Comparison of ENCODE assay signal across 9 mouse cellular contexts in the genomic region with DNA sequence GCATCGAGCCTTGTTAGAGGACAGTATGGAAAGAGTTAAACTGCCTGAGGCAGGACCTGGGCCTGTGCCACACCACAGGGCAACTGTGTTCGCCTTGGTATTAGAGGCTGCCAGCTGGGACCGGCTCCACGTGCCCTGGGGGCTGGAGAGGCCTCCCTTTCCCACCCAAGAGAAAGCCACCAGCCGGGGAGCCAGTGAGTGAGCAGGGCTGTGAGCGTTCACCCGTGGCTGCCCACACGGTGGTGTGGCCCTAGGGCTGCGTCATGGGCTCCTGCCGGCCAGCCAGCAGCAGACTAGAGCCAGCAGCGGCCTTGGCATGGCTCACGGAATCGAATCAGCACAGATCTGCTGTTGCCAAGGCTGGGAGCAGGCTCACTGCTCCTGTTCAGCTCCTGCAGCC. TPM values are rescaled to one million over a fixed set of nuclear protein-coding genes. Genes with fewer than 3 reads are reported as not detected.
A peak's percentile ranks its signal among the peaks of the same experiment; 100 is the strongest.
DNase-seq lines count a peak whose midpoint lies in the region; ATAC-seq and TF ChIP-seq lines count a peak whose summit lies in the region.
"Had no signal": no experiment of that assay in that cellular context is flagged by ENCODE, and none has a peak within 500 bp of the region (broad histone marks: within the 10 kb centered on the region; RNA-seq: fewer than 3 reads in every experiment).

No protein-coding gene starts in this region.

- TF ChIP-seq CTCF in heart, adult 2 months (IDR thresholded peaks at IDR 0.05) = peak; percentile 17

- H3K9ac ChIP-seq in heart, adult 2 months (ENCODE audit: low read depth, low read length) = peak overlapping the region; percentile 12; the same call in 1 of the 2 replicates
- H3K9ac ChIP-seq in liver, embryonic 12.5 days = no peak overlapping the region
- H3K9ac ChIP-seq: midbrain, embryonic 12.5 days had no signal

- TF ChIP-seq POLR2A in heart, adult 2 months (IDR thresholded peaks at IDR 0.05; ENCODE audit: insufficient read depth, low read depth, low read length) = no peak

- no peak for ATAC-seq in liver, embryonic 12.5 days

- H3K4me2 ChIP-seq in liver, embryonic 12.5 days = no peak overlapping the region
- H3K4me2 ChIP-seq: midbrain, embryonic 12.5 days had no signal

- no peak for TF ChIP-seq EP300 in heart, adult 2 months (IDR thresholded peaks at IDR 0.05; ENCODE audit: insufficient read depth, low read depth, low read length)

- peak in 1 of 2 experiments; percentile 76 for DNase-seq in heart, adult 2 months
- no peak for DNase-seq in heart, postnatal 25 days (ENCODE audit: low spot score)
- DNase-seq in MN1 (ENCODE audit: low spot score) = peak; percentile 84
- DNase-seq in cerebellum, adult 9-10 months = peak; percentile 61
- DNase-seq in gastrocnemius, postnatal 36 days = peak; percentile 77 to 80
- DNase-seq in left cerebral cortex, postnatal 14 days (ENCODE audit: low spot score in 2 of 2) = peak; percentile 52 to 67
- no peak for DNase-seq in T-cell, adult 2 months (ENCODE audit: low spot score)

- H3K4me1 ChIP-seq in heart, adult 2 months (ENCODE audit: control insufficient read depth, insufficient read depth, low read length) = peaks cover 10% of the 10 kb centered on the region
- peaks cover 18% of the 10 kb centered on the region for H3K4me1 ChIP-seq in liver, embryonic 12.5 days

- intact Hi-C loops in heart, adult 2 months (cut with DNase I) = no loop called here
- intact Hi-C loops in heart, postnatal 25 days (cut with DNase I) = loop anchor here (5.0 kb wide), 1 partner anchor 38 kb away; no protein-coding TSS in a partner anchor
- intact Hi-C loops in gastrocnemius, postnatal 36 days (cut with DNase I) = no loop called here
- intact Hi-C loops in left cerebral cortex, postnatal 14 days (cut with DNase I) = no loop called here

- no peaks in the 10 kb centered on the region for H3K36me3 ChIP-seq in heart, adult 2 months (ENCODE audit: control insufficient read depth, insufficient read depth, low read length)
- H3K36me3 ChIP-seq in liver, embryonic 12.5 days = no peaks in the 10 kb centered on the region
- H3K36me3 ChIP-seq: midbrain, embryonic 12.5 days had no signal

- 57% methylated on average over 13 of the region's 13 CpGs for WGBS in heart, adult 2 months
- WGBS in liver, embryonic 12.5 days (ENCODE audit: insufficient replicate concordance) = 69% methylated on average over 13 of the region's 13 CpGs

- no peaks in the 10 kb centered on the region for H3K9me3 ChIP-seq in liver, embryonic 12.5 days (replicated peaks)
- H3K9me3 ChIP-seq: midbrain, embryonic 12.5 days had no signal

- H3K27ac ChIP-seq in heart, adult 2 months = peak overlapping the region; percentile 58; the same call in 1 of the 2 replicates
- H3K27ac ChIP-seq in liver, embryonic 12.5 days = no peak overlapping the region
- H3K27ac ChIP-seq: midbrain, embryonic 12.5 days had no signal

- H3K4me3 ChIP-seq in heart, adult 2 months = peak overlapping the region; percentile 18; the same call in 1 of the 2 replicates
- no peak overlapping the region for H3K4me3 ChIP-seq in liver, embryonic 12.5 days
- H3K4me3 ChIP-seq: midbrain, embryonic 12.5 days had no signal

- no peaks in the 10 kb centered on the region for H3K79me2 ChIP-seq in heart, adult 2 months (replicated peaks; ENCODE audit: control insufficient read depth, insufficient read depth, low read length)

- H3K27me3 ChIP-seq in heart, adult 2 months (ENCODE audit: control insufficient read depth, insufficient read depth, low read length) = no peaks in the 10 kb centered on the region
- H3K27me3 ChIP-seq in liver, embryonic 12.5 days (replicated peaks) = peaks cover 89% of the 10 kb centered on the region

RNA-seq across cellular contexts. Expression of a gene that starts 42.2 kb away (rescaled TPM):
- 10 to 100 TPM; 21.0 to 24.3 TPM for total RNA-seq in heart, adult 2 months (2021)
- polyA plus RNA-seq in heart, adult 2 months (2012; rRNA removed) = 12.1 and 12.8 TPM in 2 replicates
- 10 to 100 TPM; 20.1 to 25.9 TPM for total RNA-seq in heart, postnatal 25 days (2021)
- total RNA-seq in gastrocnemius, postnatal 36 days (2021) = 10 to 100 TPM; 28.9 to 30.8 TPM
- total RNA-seq in left cerebral cortex, postnatal 14 days (2021) = 10 to 100 TPM; 49.0 to 57.3 TPM
- polyA plus RNA-seq in liver, embryonic 12.5 days (2016; fragmentation: Nextera tagmentation; extraction: Ambion mirVana) = 14.5 and 15.9 TPM in 2 replicates

Comparison
In these comparisons a context has a peak if more than half of its experiments do, and no peak if none do; other contexts are left out.
1. DNase-seq: peak in MN1 (single experiment), cerebellum, adult 9-10 months (single experiment), gastrocnemius, postnatal 36 days (2 of 2) and left cerebral cortex, postnatal 14 days (2 of 2); none in heart, postnatal 25 days (single experiment) and T-cell, adult 2 months (single experiment).